Mouse (Mus musculus) heart, postnatal 25 days (tissue): ENCODE results near the gene Gm12185. TPM values are rescaled to one million over a fixed set of nuclear protein-coding genes. Genes with fewer than 3 reads are reported as not detected.
"Not testable (repeated sequence)": the region's sequence is repeated elsewhere in the genome, so short reads cannot be mapped to it uniquely, and the experiment has no call there.

Experiments
- DNase-seq: peaks from one replicate; pipeline ENCODE4 v3.0.0; 2022; ENCODE audit warnings: low spot score
- intact Hi-C: fragments of 180-260 bp; cut with DNase I; formaldehyde crosslinking; loops from one replicate; pipeline ENCODE4 v1.15.1; 2025
- total RNA-seq, 2 experiments: library from RNA; stranded (reverse); gene quantifications; 2 replicates each; pipeline ENCODE4 v1.2.3; 2021

Gene Gm12185
- total RNA-seq, 2 experiments from 2014 or later = 0.31 to 0.61 TPM

DNA sequence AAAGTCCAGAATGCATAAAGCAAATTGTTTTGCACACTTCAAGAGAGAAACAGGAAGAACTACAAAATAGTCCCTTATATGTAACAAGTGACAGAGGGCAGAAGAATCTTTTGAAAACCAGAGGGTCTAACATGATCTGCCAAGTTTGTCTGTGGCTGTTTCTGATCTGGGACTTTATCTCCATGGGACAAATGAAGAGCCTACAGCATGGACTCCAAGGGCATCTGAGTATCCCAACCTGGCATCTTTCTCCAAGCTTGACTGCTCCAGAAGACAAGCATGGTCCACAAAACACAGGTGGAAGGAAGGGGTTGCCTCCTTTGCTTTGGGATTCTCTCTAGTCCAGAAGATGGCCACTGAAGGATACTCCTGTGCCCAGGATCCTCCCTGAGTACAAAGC is 65.6 kb downstream of the Gm12185 start:
- intact Hi-C loops, DNase-seq: not testable (repeated sequence)

DNA sequence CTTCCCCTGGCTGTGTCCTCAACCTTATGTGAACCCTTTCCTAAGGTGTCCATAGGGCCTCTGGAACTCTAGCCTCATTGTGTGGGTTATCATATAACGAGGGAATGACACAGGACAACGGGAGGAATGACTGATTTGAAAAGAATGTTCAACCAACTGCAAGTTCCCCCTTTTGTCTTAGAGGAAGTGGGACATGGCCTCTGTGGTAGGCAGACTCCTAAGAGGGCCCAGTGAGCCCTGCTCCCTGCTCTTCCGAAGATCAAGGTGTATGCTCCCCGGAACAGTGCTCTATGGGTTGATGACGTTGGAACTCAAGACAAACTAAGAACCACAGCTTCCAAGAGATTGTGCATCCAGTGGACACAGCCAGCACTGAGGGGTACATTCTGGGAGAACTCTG is 68.2 kb downstream of the Gm12185 start:
- intact Hi-C loops = loop anchor here (5.0 kb wide), 1 partner anchor 73 kb away; no protein-coding TSS in a partner anchor

DNA sequence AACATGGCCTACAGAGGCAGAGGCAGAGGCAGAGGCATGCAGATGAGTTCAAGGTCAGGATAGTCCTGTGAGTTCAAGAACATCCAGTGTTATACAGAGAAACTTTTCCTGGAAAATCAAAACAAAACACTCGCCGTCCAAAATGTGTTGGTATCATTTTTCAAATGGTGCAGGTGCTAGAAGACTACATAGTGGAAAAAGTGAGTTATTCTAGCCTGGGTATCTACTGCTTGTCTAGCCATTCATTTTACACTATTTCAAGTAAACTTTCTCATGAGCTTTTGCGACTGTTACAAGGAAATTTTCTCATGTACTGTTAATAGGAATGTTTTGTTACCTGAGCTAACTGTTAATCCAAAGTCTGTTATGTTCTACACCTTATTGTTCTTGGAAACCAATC is 73.6 kb downstream of the Gm12185 start:
- intact Hi-C loops = no loop called here
- DNase-seq = no peak

More for the DNA sequence above, 68.2 kb downstream of the Gm12185 start:
- not testable (repeated sequence) for DNase-seq

DNA sequence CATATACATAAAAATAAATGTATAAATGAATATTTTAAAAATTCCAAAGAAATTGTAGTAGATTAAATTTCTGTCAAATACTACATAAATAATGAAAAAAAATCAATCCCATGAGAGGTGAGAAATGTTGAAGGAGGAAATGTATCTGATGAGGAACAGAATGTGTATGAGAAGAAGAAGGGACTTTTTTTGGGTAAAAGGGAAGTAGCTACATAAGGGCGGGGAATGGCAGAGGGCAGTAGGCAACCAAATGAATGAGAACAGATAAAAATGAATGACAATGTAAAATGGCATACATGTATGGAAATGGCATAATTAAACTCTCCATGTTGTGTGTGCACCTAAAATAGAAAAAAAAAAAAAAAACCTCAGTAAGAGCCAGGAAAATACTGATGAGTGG is 78.4 kb downstream of the Gm12185 start:
- no peak for DNase-seq
- intact Hi-C loops = no loop called here

DNA sequence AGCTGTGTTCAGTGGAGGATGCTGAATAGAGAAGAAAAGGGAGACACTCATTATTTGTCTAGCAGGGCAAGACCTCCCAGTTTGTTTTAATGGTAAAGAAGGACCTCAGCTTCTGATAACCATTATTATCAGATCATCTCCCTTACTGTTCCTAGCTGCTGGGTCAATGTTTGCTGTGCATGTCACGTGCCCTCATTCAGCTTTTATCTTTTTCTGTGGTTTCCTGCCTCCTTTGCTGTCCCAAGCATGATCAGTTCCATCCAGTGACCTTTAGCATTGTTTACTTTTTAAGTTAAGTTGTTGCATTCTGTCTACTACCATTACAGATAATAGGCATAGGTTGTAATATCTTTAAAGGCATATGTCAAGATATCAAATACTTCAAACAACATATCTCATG is 83.6 kb downstream of the Gm12185 start:
- DNase-seq = no peak
- intact Hi-C loops = no loop called here

DNA sequence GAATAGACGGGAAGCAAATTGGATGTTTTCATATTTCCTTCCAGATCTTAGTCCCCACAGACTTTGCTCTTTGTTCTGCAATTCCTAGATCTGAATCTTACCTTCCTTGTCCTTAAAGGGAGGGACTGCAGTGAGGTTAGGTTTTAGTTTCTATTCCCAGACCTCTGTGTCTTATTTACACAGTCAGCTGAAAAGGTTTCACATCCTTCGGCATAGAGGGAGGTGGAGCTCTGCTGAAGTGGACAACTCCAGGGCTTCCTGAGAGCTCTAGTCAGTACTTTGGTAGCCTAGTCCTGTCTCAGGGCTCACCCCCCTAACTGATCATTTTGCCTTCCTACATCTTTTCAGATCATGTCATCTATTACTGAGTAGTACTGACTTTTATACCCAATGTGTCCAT is 90.0 kb downstream of the Gm12185 start, which contains the start of gene Gm5431:
Gene Gm5431, minus strand, starts transcription at position 194 of the 400 bp plus-strand sequence.
- DNase-seq = no peak
- intact Hi-C loops = no loop called here

DNA sequence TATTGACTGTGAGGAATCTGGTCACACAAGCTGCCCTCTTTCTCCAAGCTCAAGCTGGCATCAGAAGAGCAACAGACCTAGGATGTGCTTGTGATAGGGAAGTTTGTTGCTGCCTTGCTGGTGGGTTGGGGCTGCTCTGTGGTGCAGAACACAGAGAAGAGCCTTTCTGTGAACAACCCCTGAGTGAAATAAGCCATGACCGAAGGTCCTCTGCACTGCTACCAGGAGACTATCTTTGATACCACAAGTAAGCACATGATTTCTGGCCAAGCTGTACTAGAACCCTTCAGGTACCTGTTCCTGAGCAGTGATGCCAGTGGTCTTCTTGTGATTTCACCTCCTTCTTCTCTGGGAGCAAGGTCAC is 90.5 kb downstream of the Gm12185 start:
- DNase-seq, intact Hi-C loops: not testable (repeated sequence)

DNA sequence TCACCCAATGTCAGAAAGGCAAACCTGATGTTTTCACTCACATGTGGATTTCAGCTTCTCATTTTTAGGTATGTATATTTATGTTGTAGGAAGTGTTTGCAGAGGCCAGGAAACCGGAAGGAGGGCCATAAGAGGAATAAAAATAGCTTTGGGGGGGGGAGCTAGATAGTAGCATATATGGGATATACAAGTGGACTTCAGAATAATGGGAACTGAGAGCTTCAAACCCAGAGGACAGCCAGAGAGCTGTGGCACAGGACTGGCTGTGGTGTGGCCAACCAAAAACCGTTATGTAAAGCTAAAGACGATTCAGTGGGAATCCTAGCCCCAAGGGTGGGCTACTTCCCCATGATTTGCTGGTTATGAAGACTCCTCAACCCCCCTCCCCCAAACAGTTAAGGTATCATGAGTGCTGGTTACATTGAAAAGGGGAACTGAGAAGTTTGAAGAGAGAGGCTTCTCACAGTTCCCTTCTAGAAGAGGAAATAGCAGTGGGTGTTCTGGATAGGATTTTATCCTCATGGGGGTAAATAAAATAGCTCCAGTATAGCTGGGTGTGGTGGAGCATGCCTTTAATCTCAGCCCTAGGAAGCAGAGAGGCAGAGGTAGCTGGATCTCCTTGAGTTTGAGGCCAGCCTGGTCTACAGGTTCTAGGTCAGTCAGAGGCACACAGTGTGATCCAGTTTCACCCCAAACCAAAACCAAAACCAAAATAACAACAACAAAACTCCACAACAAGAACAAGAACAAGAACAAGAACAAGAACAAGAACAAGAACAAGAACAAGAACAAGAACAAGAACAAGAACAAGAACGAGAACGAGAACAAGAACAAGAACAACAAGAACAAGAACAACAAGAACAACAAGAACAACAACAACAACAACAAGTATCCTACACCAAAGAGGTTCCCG is 91.1 kb downstream of the Gm12185 start:
- intact Hi-C loops, DNase-seq: not testable (repeated sequence)

DNA sequence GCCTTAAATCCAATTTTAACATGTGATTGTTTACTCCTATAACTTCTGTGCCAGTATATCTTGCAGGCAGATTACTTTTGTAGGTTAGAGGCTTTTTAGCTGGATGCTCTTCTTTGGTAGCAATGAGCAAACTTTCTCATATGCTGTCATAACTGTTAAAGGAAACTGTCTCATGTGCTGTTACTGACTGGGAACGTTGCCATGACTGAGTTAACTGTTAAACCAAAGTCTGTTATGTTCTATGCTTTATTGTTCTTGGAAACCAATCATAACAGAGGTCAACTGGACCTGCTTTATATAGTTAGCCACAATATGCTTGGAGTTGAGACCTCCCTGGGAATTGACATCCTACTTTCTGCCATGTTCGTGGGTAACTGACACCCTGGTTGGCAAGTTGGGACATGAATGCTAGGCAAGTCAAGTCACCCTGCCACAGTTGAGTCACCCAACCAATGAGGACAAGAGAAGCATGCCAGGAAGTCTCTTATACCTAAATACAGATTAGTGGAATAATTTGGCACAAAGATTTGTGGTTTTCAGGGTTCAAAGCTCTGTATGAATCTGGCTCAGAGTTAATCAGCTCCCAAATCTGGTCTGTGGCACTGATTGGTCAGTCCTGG is 93.1 kb downstream of the Gm12185 start:
- intact Hi-C loops = no loop called here

DNA sequence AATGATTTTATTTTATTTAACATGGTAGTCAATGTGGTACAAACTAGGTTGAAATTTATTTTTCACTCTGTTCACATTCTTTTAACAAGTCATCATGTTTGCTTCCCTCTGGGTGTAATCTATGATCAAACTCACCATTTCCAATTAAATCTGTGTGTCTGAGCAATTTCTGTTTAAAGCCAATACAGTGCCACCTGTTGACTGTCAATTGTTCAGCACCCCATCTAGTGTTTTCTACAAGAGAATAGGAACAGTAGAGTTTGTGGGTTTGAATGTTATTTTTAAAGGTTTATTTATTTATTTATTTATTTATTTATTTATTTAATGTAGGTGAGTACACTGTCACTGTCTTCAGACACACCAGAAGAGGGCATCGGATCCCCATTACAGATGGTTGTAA is 115.3 kb downstream of the Gm12185 start:
- intact Hi-C loops = no loop called here
- DNase-seq = no peak

More for the DNA sequence above, 93.1 kb downstream of the Gm12185 start:
- DNase-seq = no peak

DNA sequence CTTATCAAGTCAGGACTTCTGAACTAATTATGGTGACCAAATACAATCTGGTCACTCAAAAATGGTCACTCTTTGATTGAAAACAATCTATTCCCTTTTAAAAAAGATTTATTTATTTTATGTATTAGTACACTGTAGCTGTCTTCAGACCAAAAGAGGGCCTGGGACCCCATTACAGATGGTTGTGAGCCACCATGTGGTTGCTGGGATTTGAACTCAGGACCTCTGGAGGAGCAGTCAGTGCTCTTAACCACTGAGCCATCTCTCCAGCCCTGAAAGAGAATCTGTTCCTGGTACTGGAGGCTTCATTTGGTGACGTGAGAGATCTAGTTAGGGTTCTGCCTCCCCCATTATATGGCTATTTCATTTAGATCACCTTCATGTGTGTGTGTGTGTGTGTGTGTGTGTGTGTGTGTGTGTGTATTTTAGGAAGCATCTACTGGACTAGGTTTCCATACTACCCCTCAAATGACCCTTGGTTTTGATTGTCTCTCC is 116.6 kb downstream of the Gm12185 start:
- intact Hi-C loops = loop anchor here (2.0 kb wide), 1 partner anchor 395 kb away; no protein-coding TSS in a partner anchor
- not testable (repeated sequence) for DNase-seq

DNA sequence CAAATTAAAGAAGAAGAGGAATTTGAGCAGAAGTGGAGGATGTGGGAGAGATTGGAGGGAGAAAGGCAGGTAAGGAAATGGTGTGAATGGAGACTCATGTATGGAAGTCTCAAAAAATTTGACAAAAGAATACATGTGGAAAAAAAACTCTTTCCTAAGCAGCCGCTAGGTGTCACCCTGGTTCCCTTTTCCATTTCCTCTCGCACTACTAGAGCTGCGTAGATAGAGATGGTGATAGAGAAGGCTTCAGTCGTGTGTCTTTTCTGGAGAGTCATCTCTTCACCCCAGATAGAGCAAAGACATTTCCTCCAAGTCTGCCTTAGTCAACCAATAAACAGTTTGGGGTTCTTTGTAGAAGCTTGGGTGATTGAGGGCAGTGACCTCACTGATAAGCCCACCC is 117.6 kb downstream of the Gm12185 start:
- no peak for DNase-seq
- intact Hi-C loops = loop anchor here (1.0 to 5.0 kb wide), 5 partner anchors 213 to 396 kb away; partner anchors contain the start of gene Btnl9

DNA sequence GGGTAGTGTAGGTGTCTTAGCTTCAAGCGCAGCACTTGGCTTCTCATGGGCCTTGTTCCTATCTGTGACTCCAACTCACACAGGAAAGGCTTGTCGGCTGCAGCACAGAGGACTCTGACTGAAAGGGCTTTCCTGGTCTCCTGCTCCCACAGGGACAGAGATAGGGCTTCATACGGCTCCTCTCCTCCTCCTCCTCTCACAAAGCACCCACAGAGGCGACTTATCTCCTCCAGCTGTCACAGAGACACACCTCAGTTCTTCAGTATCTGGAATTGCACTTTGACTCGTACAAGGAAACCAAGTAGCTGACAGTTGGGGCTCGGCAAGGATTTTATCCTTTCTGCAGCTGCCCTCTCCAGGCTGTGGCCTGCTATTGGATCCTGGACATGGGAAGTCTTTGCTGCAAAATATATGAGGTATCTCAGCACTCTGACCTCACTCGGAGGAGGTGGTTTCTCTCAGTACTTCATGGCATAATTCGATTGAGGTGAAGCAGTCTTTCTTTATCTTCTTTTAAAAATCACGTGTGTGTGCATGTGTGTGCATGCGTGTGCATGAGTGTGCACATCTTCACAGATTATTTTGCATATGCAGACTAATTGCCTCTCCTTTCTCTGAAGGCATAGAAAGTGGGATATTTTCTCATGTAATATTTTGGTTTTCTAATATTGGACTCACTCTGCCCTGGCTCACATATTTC is 118.3 kb downstream of the Gm12185 start:
- intact Hi-C loops = loop anchor here (1.0 to 5.0 kb wide), 5 partner anchors 214 to 397 kb away; partner anchors contain the start of gene Btnl9
- no peak for DNase-seq

DNA sequence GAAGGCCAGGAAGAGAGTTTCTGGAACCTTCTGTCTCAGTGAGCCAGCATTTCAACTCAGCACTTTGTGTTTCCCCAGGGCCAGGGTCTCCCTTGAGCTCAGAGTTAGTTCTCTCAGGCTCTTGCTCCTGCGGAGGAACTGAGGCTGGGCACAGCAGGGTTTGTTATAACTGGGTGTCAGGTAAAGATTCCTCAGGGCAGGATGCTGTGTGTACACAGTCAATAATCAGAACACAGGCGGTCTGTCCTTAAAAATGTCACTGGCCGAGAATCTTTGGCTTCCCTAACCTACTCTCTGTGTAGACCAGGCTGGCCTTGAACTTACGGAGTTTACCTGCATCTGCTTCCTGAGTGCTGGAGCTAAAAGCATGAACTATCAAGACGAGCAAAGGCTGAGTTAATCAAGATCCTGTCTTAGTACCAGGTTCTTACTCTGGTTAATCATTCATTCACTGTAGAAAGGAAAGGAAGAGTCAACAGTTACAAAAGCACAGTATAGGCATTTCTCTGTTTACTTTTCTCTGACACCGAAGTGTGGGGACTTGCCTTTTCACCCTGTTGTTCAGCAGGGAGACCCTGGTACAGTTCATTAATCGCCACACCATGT is 119.2 kb downstream of the Gm12185 start:
- intact Hi-C loops = loop anchor here (5.0 kb wide), 3 partner anchors 215 to 380 kb away; partner anchors contain the start of gene Btnl9
- DNase-seq = no peak

DNA sequence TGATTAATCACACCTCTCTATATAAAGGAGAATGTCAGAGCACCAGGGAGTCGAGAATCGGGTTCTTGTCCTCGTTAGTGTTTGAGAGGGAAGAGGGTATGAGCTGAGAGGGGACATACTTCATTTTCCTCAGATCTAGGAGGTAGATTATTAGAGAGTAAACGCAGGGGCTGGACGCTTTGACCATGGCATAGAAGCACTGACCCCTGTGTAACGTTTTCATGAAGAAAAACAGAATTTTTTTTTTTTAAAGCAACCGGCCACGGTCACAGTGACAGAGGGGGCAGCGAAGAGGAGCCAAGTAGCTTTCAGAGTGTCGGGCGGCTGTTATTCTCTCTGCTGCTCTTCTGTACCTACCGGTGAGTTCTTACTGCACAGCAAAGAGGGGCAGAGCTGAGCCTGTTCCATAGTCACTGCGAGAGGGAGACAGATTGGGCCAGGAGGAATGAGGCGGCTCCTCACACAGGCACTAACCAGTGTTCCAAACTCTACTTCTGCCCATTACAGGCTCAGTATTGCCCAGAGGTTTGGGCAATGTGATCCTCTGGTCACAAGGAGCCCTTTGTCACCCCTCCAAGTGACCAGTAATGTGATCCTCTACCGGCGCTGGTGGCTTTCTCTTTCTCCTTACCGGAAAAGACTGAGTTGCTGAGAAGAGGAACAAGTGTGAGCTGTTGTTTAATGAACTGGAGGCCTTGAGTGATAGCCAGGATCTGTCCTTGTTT is 120.0 kb downstream of the Gm12185 start:
- DNase-seq = no peak
- intact Hi-C loops = loop anchor here (2.0 to 5.0 kb wide), 4 partner anchors 15 to 380 kb away; partner anchors contain the start of gene Btnl9

DNA sequence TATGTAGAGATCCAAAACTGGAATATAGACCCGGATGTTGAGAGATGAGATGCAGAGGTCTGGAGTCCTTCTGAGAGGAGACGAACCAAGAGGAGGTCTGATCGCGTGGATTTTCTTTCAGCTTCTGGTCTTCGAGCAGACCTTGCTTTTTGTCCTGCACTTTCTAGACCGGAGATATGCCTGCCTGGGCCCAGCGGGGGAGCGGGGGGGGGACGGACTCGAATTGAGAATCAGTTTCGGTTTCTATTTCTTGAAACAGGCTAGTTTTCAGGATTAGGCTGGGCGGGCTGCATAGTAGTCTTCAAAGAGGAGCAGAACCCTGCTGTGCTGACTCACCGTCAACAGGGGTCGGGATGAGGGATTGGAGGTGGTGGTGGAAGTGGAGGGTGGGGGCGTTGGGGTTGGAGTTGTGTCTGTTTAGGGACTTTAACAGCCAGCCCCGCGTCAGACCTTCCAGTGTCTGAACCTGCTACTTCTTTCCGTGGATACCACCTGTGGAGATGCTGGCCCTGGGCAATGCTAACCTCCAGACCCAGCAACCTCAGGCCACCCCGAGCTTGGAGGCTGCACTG is 120.7 kb downstream of the Gm12185 start, which contains the start of gene Irgm1:
Gene Irgm1, minus strand, starts transcription at position 483 of the 572 bp plus-strand sequence.
- DNase-seq = peak; percentile 49
- intact Hi-C loops = loop anchor here (2.0 to 5.0 kb wide), 4 partner anchors 14 to 381 kb away; partner anchors contain the start of gene Btnl9

DNA sequence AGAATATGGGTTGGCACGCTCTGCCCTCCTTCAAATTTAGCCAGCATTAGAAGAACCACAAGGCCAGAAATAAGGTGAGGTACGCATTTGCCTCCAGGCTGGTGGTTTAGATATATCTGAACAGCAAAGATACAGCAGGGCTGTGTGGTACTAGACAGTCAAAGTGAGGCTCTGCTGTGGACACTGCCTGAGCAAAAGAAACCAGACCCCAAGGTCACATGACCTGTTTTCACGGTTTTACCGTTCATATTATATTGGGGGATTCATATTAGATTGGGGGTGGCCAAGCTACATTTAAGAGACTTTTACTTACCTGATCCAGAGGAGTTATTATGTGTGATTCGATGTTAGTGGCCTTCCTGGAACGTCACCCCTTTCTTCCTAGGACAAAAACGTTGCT is 121.2 kb downstream of the Gm12185 start:
- intact Hi-C loops = loop anchor here (2.0 to 5.0 kb wide), 4 partner anchors 14 to 382 kb away; partner anchors contain the start of gene Btnl9
- DNase-seq = no peak
